10 mouse cellular contexts compared by ENCODE assay signal in the genomic region with DNA sequence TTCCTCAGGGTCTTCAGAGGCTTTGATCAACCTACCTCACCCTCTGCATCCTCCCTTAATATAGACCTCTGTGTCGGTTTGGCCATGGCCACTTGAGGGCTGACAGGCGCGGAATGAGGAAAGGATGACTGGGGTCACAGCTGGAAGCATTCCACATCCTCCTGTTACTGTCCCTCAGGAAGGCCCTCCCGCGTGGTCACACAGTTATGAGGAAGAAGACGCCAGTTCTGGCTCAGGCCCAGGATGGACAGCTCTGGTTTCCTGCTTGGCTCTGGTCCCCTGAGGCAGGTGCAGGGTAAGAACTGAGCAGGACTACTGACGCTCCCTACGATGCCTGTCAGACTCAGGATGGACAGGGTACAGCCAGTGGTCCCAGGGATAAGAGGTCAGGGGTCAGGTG. TPM values are rescaled to one million over a fixed set of nuclear protein-coding genes. Genes with fewer than 3 reads are reported as not detected.
DNase-seq lines count a peak whose midpoint lies in the region; ATAC-seq and TF ChIP-seq lines count a peak whose summit lies in the region.
"Had no signal": no experiment of that assay in that cellular context is flagged by ENCODE, and none has a peak within 500 bp of the region (broad histone marks: within the 10 kb centered on the region; RNA-seq: fewer than 3 reads in every experiment).

No protein-coding gene starts in this region.

- WGBS in kidney, embryonic 16.5 days: 18% methylated on average over 8 of the region's 8 CpGs

- no peak for ATAC-seq in cerebellum, adult (ENCODE audit: insufficient number of reproducible peaks, low FRiP score, low TSS enrichment)
- ATAC-seq in kidney, embryonic 16.5 days (ENCODE audit: low FRiP score, low TSS enrichment): no peak
- ATAC-seq: CD4-positive, CD25-positive, alpha-beta regulatory T cell, adult 4 months had no signal

- H3K9me3 ChIP-seq in kidney, embryonic 16.5 days (ENCODE audit: low read length): no peaks in the 10 kb centered on the region

- no peaks in the 10 kb centered on the region for H3K79me2 ChIP-seq in C2C12 (ENCODE audit: control insufficient read depth, insufficient read depth)

- no peaks in the 10 kb centered on the region for H3K36me3 ChIP-seq in C2C12 (ENCODE audit: control insufficient read depth, insufficient read depth)
- no peaks in the 10 kb centered on the region for H3K36me3 ChIP-seq in kidney, embryonic 16.5 days (ENCODE audit: insufficient read depth, low read length)

- intact Hi-C loops in gastrocnemius, postnatal 36 days (cut with DNase I): no loop called here

- H3ac ChIP-seq in C2C12 (ENCODE audit: control insufficient read depth, insufficient read length, low read depth): no peak overlapping the region

- H3K4me1 ChIP-seq in kidney, embryonic 16.5 days (ENCODE audit: insufficient read depth, low read length): peaks cover 48% of the 10 kb centered on the region

- no peak overlapping the region for H3K4me3 ChIP-seq in C2C12 (ENCODE audit: insufficient read depth, poor library complexity, severe bottlenecking)
- no peak overlapping the region for H3K4me3 ChIP-seq in kidney, embryonic 16.5 days (ENCODE audit: low read length)

- no peak for TF ChIP-seq CTCF in C2C12 (IDR thresholded peaks at IDR 0.05; ENCODE audit: control insufficient read depth, insufficient read depth, insufficient read length)

- DNase-seq in cerebellum, postnatal 14 days: peak; percentile 60 to 61
- peak; percentile 65 to 70 for DNase-seq in gastrocnemius, postnatal 36 days
- no peak for DNase-seq in retina, postnatal 1 day
- DNase-seq in layer of hippocampus, adult 11-12 months (ENCODE audit: low spot score): no peak
- no peak for DNase-seq in testis, postnatal 14 days (ENCODE audit: low spot score)

- no peak overlapping the region for H3K4me2 ChIP-seq in kidney, embryonic 16.5 days (replicated peaks; ENCODE audit: low read depth, low read length)

- H3K9ac ChIP-seq in kidney, embryonic 16.5 days (replicated peaks; ENCODE audit: low read length): 0 out of 2 replicates have a peak overlapping the region, but pooled peaks have one; percentile 9

- H3K79me3 ChIP-seq in C2C12 (ENCODE audit: low read depth): no peaks in the 10 kb centered on the region

- no peak overlapping the region for H3K27ac ChIP-seq in kidney, embryonic 16.5 days (ENCODE audit: low read length)

- no peaks in the 10 kb centered on the region for H3K27me3 ChIP-seq in C2C12 (ENCODE audit: control insufficient read depth, insufficient read depth, insufficient read length)
- no peaks in the 10 kb centered on the region for H3K27me3 ChIP-seq in kidney, embryonic 16.5 days (ENCODE audit: insufficient read depth, low read length)

TF ChIP-seq in C2C12, 6 proteins besides CTCF, POLR2A, EP300 and RAD21:
- peak; percentile 53 for TF ChIP-seq MYOD1 (IDR thresholded peaks at IDR 0.05; ENCODE audit: control insufficient read depth, insufficient read length, low read depth)
- TF ChIP-seq USF1 (IDR thresholded peaks at IDR 0.05; ENCODE audit: low read depth): no peak

RNA-seq across cellular contexts. Expression of a gene that starts 1.3 kb away (rescaled TPM):
- polyA plus RNA-seq in C2C12 (2012; fragmentation: generic; extraction: Trizol): 0.25 TPM
- total RNA-seq in gastrocnemius, postnatal 36 days (2021): under 1 TPM; 0.31 to 0.37 TPM
- 0.72 and 0.82 TPM in 2 replicates for polyA plus RNA-seq in kidney, embryonic 16.5 days (2015; fragmentation: Nextera tagmentation; extraction: Ambion mirVana)
- total RNA-seq: layer of hippocampus, postnatal 10 days had no signal

RNA-seq across cellular contexts. Expression of a gene that starts 11.7 kb away (rescaled TPM):
- polyA plus RNA-seq in C2C12 (2012; fragmentation: generic; extraction: Trizol): 7,516 TPM
- total RNA-seq in gastrocnemius, postnatal 36 days (2021): 100 to 1,000 TPM; 186 to 222 TPM
- polyA plus RNA-seq in kidney, embryonic 16.5 days (2015; fragmentation: Nextera tagmentation; extraction: Ambion mirVana): 2,803 and 2,860 TPM in 2 replicates

RNA-seq across cellular contexts. Expression of a gene that starts 18.5 kb away (rescaled TPM):
- polyA plus RNA-seq in C2C12 (2012; fragmentation: generic; extraction: Trizol): 18.0 TPM
- total RNA-seq in gastrocnemius, postnatal 36 days (2021): 10 to 100 TPM; 21.7 to 22.9 TPM
- polyA plus RNA-seq in kidney, embryonic 16.5 days (2015; fragmentation: Nextera tagmentation; extraction: Ambion mirVana): 42.3 and 44.8 TPM in 2 replicates

Comparison
In these comparisons a context has a peak if more than half of its experiments do, and no peak if none do; other contexts are left out.
1. DNase-seq: peak in cerebellum, postnatal 14 days (2 of 2) and gastrocnemius, postnatal 36 days (2 of 2); none in retina, postnatal 1 day (single experiment), layer of hippocampus, adult 11-12 months (single experiment) and testis, postnatal 14 days (single experiment).